Mouse (Mus musculus): Measurements from ENCODE around the gene Nhlrc3. TPM values are rescaled to one million over a fixed set of nuclear protein-coding genes. Genes with fewer than 3 reads are reported as not detected.

Nhlrc3 gene
- 7.0 and 8.5 TPM in 2 replicates for polyA plus RNA-seq (2014; fragmentation: Nextera tagmentation; extraction: Ambion mirVana)

DNA sequence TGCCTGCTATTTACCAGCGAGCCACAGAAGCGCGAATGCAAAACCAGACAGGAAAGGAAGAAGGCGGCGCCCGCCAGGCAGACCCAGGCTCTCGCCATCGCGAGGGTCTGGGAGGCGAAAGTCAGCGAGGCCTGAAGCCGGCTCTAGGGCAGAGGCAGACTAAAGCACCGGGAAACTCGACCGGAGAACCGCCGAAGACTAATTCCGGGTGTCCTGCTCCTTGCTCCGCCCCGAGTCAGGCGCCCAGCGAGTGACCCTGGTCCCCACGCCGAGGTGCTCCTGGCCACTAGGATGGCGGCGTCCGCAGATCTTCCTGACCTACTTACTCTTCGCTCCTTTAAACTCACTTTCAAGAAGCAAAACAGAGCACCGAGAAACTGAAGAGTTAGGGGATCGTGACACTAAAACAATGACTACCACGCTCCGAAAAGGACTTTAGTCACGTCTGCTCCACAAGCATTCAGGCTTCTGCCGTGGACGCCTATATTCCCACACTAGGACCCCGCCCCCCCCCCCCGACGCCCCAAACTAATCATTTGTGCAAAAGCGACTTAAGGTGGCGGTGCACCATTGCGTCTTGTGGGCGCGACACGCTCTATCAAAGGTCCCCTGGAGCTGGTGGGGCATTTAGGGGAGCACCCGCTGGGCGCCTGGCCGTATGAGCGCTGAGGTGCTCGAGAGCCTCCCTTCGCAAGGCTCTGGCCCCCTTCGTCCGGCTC, at the start of gene Nhlrc3, which contains the start of gene Proser1:
Gene Nhlrc3, minus strand, starts transcription at position 287 of the 719 bp plus-strand sequence.
Gene Proser1, plus strand, starts transcription at position 621 of the 719 bp plus-strand sequence.
- Histone ChIP-seq H3K27me3 (replicated peaks; ENCODE audit: control insufficient read depth, insufficient read depth, low read length) (no peaks in the 10 kb centered on the region), H3K4me3 (ENCODE audit: low read depth, low read length) (peak within 1 kb of the TSS; percentile 93), H3K27ac (ENCODE audit: low read depth, low read length) (peak within 1 kb of the TSS; percentile 91), H3K9me3 (replicated peaks; ENCODE audit: control insufficient read depth, low read length) (no peaks in the 10 kb centered on the region), H3K4me2 (ENCODE audit: low read length) (peak within 1 kb of the TSS; percentile 82), H3K36me3 (ENCODE audit: control insufficient read depth, insufficient read depth, low read length) (peaks cover 22% of the 10 kb centered on the region), H3K4me1 (ENCODE audit: control insufficient read depth, insufficient read depth, low read length) (peaks cover 26% of the 10 kb centered on the region), H3K9ac (ENCODE audit: low read length) (peak within 1 kb of the TSS; percentile 90)
- ATAC-seq (peak; percentile 99), DNase-seq (ENCODE audit: low spot score) (peak; percentile 99)
- WGBS, result under 1% methylated on average over 48 of the region's 52 CpGs

DNA sequence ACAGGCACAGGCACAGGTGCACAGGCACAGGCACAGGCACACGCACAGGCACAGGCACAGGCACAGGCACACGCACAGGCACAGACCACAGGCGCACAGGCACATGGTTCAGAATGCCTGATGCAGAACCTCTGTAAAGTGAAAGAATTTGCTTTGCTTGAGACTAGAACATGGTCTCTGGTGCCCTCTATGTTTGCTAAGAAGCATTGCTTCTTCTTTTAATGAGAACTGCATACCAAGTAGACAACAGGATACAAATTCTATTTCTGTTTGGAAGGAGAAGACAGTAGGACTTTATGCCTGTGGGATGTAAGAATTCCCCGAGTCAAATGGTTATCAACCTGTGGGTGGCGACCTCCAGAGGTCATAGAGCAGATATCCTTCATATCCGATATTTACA, 39.3 kb upstream of the Nhlrc3 start:
- Histone ChIP-seq H3K9ac (ENCODE audit: low read length) (no peak overlapping the region), H3K4me2 (ENCODE audit: low read length) (no peak overlapping the region), H3K27ac (ENCODE audit: low read depth, low read length) (no peak overlapping the region), H3K9me3 (replicated peaks; ENCODE audit: control insufficient read depth, low read length) (no peaks in the 10 kb centered on the region), H3K27me3 (replicated peaks; ENCODE audit: control insufficient read depth, insufficient read depth, low read length) (no peaks in the 10 kb centered on the region), H3K36me3 (ENCODE audit: control insufficient read depth, insufficient read depth, low read length) (no peaks in the 10 kb centered on the region), H3K4me3 (ENCODE audit: low read depth, low read length) (no peak overlapping the region), H3K4me1 (ENCODE audit: control insufficient read depth, insufficient read depth, low read length) (no peaks in the 10 kb centered on the region)
- peak; percentile 60 for DNase-seq (ENCODE audit: low spot score)
- ATAC-seq, result no peak
- 75% methylated on average over 6 of the region's 6 CpGs for WGBS

GRCm38 (mm10) chr3:53498351-53498905, 35.3 kb upstream of the Nhlrc3 start:
- H3K36me3 ChIP-seq (ENCODE audit: control insufficient read depth, insufficient read depth, low read length), result no peaks in the 10 kb centered on the region
- H3K4me3 ChIP-seq (ENCODE audit: low read depth, low read length), result no peak overlapping the region
- WGBS, result 86% methylated on average over 6 of the region's 6 CpGs
- H3K9me3 ChIP-seq (replicated peaks; ENCODE audit: control insufficient read depth, low read length), result no peaks in the 10 kb centered on the region
- ATAC-seq (no peak), DNase-seq (ENCODE audit: low spot score) (no peak)
- no peak overlapping the region for H3K27ac ChIP-seq (ENCODE audit: low read depth, low read length)
- no peaks in the 10 kb centered on the region for H3K4me1 ChIP-seq (ENCODE audit: control insufficient read depth, insufficient read depth, low read length)
- H3K4me2 ChIP-seq (ENCODE audit: low read length), result no peak overlapping the region
- no peaks in the 10 kb centered on the region for H3K27me3 ChIP-seq (replicated peaks; ENCODE audit: control insufficient read depth, insufficient read depth, low read length)
- H3K9ac ChIP-seq (ENCODE audit: low read length), result no peak overlapping the region

- Histone ChIP-seq H3K27me3 (replicated peaks; ENCODE audit: control insufficient read depth, insufficient read depth, low read length) (no peaks in the 10 kb centered on the region), H3K9ac (ENCODE audit: low read length) (no peak within 1 kb of the TSS), H3K4me2 (ENCODE audit: low read length) (no peak within 1 kb of the TSS), H3K27ac (ENCODE audit: low read depth, low read length) (no peak within 1 kb of the TSS), H3K36me3 (ENCODE audit: control insufficient read depth, insufficient read depth, low read length) (0 out of 2 replicates have a peak, but pooled peaks cover 3% of the 10 kb centered on the region), H3K4me1 (ENCODE audit: control insufficient read depth, insufficient read depth, low read length) (no peaks in the 10 kb centered on the region), H3K9me3 (replicated peaks; ENCODE audit: control insufficient read depth, low read length) (no peaks in the 10 kb centered on the region), H3K4me3 (ENCODE audit: low read depth, low read length) (no peak within 1 kb of the TSS)
- WGBS, result 81% methylated on average over 6 of the region's 6 CpGs
- no peak for DNase-seq (ENCODE audit: low spot score)
- ATAC-seq, result no peak
These were observed 25.2 kb upstream of the Nhlrc3 start, which contains the start of gene Stoml3 for GRCm38 (mm10) chr3:53488353-53488752. Stoml3 (plus strand) TSS chr3:53488653.

GRCm38 (mm10) chr3:53486996-53487576, 24.0 kb upstream of the Nhlrc3 start:
- no peaks in the 10 kb centered on the region for H3K4me1 ChIP-seq (ENCODE audit: control insufficient read depth, insufficient read depth, low read length)
- DNase-seq (ENCODE audit: low spot score) (no peak), ATAC-seq (no peak)
- H3K27ac ChIP-seq (ENCODE audit: low read depth, low read length), result no peak overlapping the region
- H3K4me3 ChIP-seq (ENCODE audit: low read depth, low read length), result no peak overlapping the region
- H3K27me3 ChIP-seq (replicated peaks; ENCODE audit: control insufficient read depth, insufficient read depth, low read length), result no peaks in the 10 kb centered on the region
- no peak overlapping the region for H3K9ac ChIP-seq (ENCODE audit: low read length)
- H3K36me3 ChIP-seq (ENCODE audit: control insufficient read depth, insufficient read depth, low read length), result peaks cover 10% of the 10 kb centered on the region
- 85% methylated on average over 9 of the region's 9 CpGs for WGBS
- H3K4me2 ChIP-seq (ENCODE audit: low read length), result no peak overlapping the region
- no peaks in the 10 kb centered on the region for H3K9me3 ChIP-seq (replicated peaks; ENCODE audit: control insufficient read depth, low read length)

GRCm38 (mm10) chr3:53486561-53486960, 23.4 kb upstream of the Nhlrc3 start:
- Histone ChIP-seq H3K27me3 (replicated peaks; ENCODE audit: control insufficient read depth, insufficient read depth, low read length) (no peaks in the 10 kb centered on the region), H3K4me1 (ENCODE audit: control insufficient read depth, insufficient read depth, low read length) (no peaks in the 10 kb centered on the region), H3K27ac (ENCODE audit: low read depth, low read length) (no peak overlapping the region), H3K9ac (ENCODE audit: low read length) (no peak overlapping the region), H3K9me3 (replicated peaks; ENCODE audit: control insufficient read depth, low read length) (no peaks in the 10 kb centered on the region), H3K4me3 (ENCODE audit: low read depth, low read length) (no peak overlapping the region), H3K4me2 (ENCODE audit: low read length) (no peak overlapping the region), H3K36me3 (ENCODE audit: control insufficient read depth, insufficient read depth, low read length) (peaks cover 15% of the 10 kb centered on the region)
- DNase-seq (ENCODE audit: low spot score) (no peak), ATAC-seq (no peak)
- 89% methylated on average over 10 of the region's 10 CpGs for WGBS

GRCm38 (mm10) chr3:53483414-53484059, 20.4 kb upstream of the Nhlrc3 start:
- no peak overlapping the region for H3K27ac ChIP-seq (ENCODE audit: low read depth, low read length)
- DNase-seq (ENCODE audit: low spot score) (no peak), ATAC-seq (no peak)
- no peak overlapping the region for H3K9ac ChIP-seq (ENCODE audit: low read length)
- no peaks in the 10 kb centered on the region for H3K27me3 ChIP-seq (replicated peaks; ENCODE audit: control insufficient read depth, insufficient read depth, low read length)
- 89% methylated on average over 8 of the region's 8 CpGs for WGBS
- H3K4me2 ChIP-seq (ENCODE audit: low read length), result no peak overlapping the region
- peaks cover 43% of the 10 kb centered on the region for H3K36me3 ChIP-seq (ENCODE audit: control insufficient read depth, insufficient read depth, low read length)
- H3K4me3 ChIP-seq (ENCODE audit: low read depth, low read length), result no peak overlapping the region
- no peaks in the 10 kb centered on the region for H3K9me3 ChIP-seq (replicated peaks; ENCODE audit: control insufficient read depth, low read length)
- H3K4me1 ChIP-seq (ENCODE audit: control insufficient read depth, insufficient read depth, low read length), result no peaks in the 10 kb centered on the region

DNA sequence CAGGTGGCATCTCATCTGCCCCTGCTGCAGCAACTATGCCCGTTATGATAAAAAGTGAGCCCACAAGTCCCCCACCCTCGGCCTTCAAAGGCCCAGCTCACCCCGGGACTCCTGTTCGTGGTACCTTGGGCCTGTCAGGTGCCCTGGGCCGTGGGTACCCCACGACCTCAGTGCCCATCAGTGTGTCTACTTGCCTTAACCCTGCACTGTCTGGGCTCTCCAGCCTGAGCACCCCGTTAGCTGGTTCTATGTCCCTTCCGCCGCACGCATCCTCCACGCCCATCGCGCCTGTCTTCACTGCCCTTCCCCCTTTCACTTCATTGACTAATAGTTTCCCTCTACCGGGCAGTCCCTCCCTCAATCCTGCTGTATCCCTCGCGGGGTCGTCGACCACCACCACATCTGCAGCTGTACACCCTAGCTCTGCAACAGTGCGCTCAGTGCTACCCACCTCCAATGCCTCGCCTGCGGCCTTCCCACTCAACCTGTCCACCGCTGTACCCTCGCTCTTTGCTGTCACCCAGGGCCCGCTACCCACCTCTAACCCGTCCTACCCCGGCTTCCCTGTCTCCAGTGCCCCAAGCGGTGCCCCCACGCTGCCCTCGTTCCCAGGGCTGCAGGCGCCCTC, 15.4 kb upstream of the Nhlrc3 start:
- Histone ChIP-seq H3K27me3 (replicated peaks; ENCODE audit: control insufficient read depth, insufficient read depth, low read length) (no peaks in the 10 kb centered on the region), H3K27ac (ENCODE audit: low read depth, low read length) (no peak overlapping the region), H3K9me3 (replicated peaks; ENCODE audit: control insufficient read depth, low read length) (no peaks in the 10 kb centered on the region), H3K4me1 (ENCODE audit: control insufficient read depth, insufficient read depth, low read length) (no peaks in the 10 kb centered on the region), H3K9ac (ENCODE audit: low read length) (no peak overlapping the region), H3K4me2 (ENCODE audit: low read length) (no peak overlapping the region), H3K4me3 (ENCODE audit: low read depth, low read length) (no peak overlapping the region), H3K36me3 (ENCODE audit: control insufficient read depth, insufficient read depth, low read length) (peaks cover 88% of the 10 kb centered on the region)
- DNase-seq (ENCODE audit: low spot score), result no peak
- 97% methylated on average over 30 of the region's 30 CpGs for WGBS
- no peak; the same call in 1 of the 2 replicates for ATAC-seq
